8 mouse cellular contexts compared by ENCODE assay signal in genomic region chr7:137437440-137438178, GRCm38 (mm10). TPM values are rescaled to one million over a fixed set of nuclear protein-coding genes. Genes with fewer than 3 reads are reported as not detected.
DNase-seq lines count a peak whose midpoint lies in the region; ATAC-seq and TF ChIP-seq lines count a peak whose summit lies in the region.

Glrx3 (plus strand) TSS chr7:137437614.

- peak; percentile 97 for ATAC-seq in G1E (ENCODE audit: extremely low read depth, insufficient number of reproducible peaks, low FRiP score, poor library complexity, severe bottlenecking)
- ATAC-seq in forebrain, embryonic 16.5 days: peak; percentile 96
- peak; percentile 98 for ATAC-seq in lung, embryonic 14.5 days (ENCODE audit: insufficient read depth)

- TF ChIP-seq CTCF in G1E (IDR thresholded peaks at IDR 0.05; ENCODE audit: low read depth, low read length): no peak
- no peak for TF ChIP-seq CTCF in layer of hippocampus, adult 2 months (conservative IDR thresholded peaks at IDR 0.05)
- TF ChIP-seq CTCF in lung, embryonic 14.5 days (IDR thresholded peaks at IDR 0.05; ENCODE audit: low read depth): no peak
- no peak for TF ChIP-seq CTCF in olfactory bulb, adult 2 months (IDR thresholded peaks at IDR 0.05; ENCODE audit: insufficient read depth, low read depth, low read length)
- TF ChIP-seq CTCF in thymus, adult 2 months (IDR thresholded peaks at IDR 0.05; ENCODE audit: borderline replicate concordance, control insufficient read depth, extremely low read depth, insufficient read depth, low read length, poor library complexity): 0 out of 2 replicates have a peak, but pooled peaks have one; percentile 27

- H3K27ac ChIP-seq in forebrain, embryonic 16.5 days (ENCODE audit: low read length): peak within 1 kb of the TSS; percentile 80
- peak within 1 kb of the TSS; percentile 93 for H3K27ac ChIP-seq in layer of hippocampus, adult 2 months
- peak within 1 kb of the TSS; percentile 84 for H3K27ac ChIP-seq in lung, embryonic 14.5 days (ENCODE audit: low read depth)
- 0 out of 2 replicates have a peak within 1 kb of the TSS, but pooled peaks have one; percentile 26 for H3K27ac ChIP-seq in olfactory bulb, adult 2 months (ENCODE audit: insufficient read depth, low read depth, low read length)
- H3K27ac ChIP-seq in thymus, adult 2 months (ENCODE audit: control insufficient read depth, insufficient read depth, low read length): 0 out of 2 replicates have a peak within 1 kb of the TSS, but pooled peaks have one; percentile 9

- peak within 1 kb of the TSS; percentile 88 for H3K4me3 ChIP-seq in G1E (ENCODE audit: low read depth, low read length)
- peak within 1 kb of the TSS; percentile 77 for H3K4me3 ChIP-seq in forebrain, embryonic 16.5 days (replicated peaks; ENCODE audit: low read length)
- peak within 1 kb of the TSS; percentile 82 for H3K4me3 ChIP-seq in layer of hippocampus, adult 2 months
- peak within 1 kb of the TSS; percentile 97 for H3K4me3 ChIP-seq in lung, embryonic 14.5 days (ENCODE audit: low read depth, low read length)
- peak within 1 kb of the TSS; percentile 92 for H3K4me3 ChIP-seq in olfactory bulb, adult 2 months (ENCODE audit: insufficient read depth, low read depth, low read length)
- peak within 1 kb of the TSS; percentile 88 for H3K4me3 ChIP-seq in thymus, adult 2 months (ENCODE audit: control insufficient read depth, insufficient read depth, low read length)

- intact Hi-C loops in heart, postnatal 36 days (cut with DNase I): loop anchor here (1.0 kb wide), 1 partner anchor 26 kb away; no protein-coding TSS in a partner anchor

- peak within 1 kb of the TSS; percentile 60 for H3K4me2 ChIP-seq in forebrain, embryonic 16.5 days (ENCODE audit: low read length)
- H3K4me2 ChIP-seq in lung, embryonic 14.5 days: peak within 1 kb of the TSS; percentile 82

- peak; percentile 56 for TF ChIP-seq POLR2A in olfactory bulb, adult 2 months (IDR thresholded peaks at IDR 0.05; ENCODE audit: insufficient read depth, low read depth, low read length)
- TF ChIP-seq POLR2A in thymus, adult 2 months (IDR thresholded peaks at IDR 0.05; ENCODE audit: control insufficient read depth, extremely low read depth, insufficient read depth, low read length, poor library complexity): no peak

- DNase-seq in G1E (ENCODE audit: low spot score): peak; percentile 96
- DNase-seq in cerebellum, adult 18-20 months: peak; percentile 96 to 98
- peak; percentile 96 to 97 for DNase-seq in heart, postnatal 36 days
- peak; percentile 95 to 96 for DNase-seq in layer of hippocampus, adult 2 months (ENCODE audit: low spot score in 2 of 2)
- DNase-seq in lung, embryonic 14.5 days: peak; percentile 98
- peak; percentile 98 for DNase-seq in thymus, adult 2 months

- H3K9ac ChIP-seq in forebrain, embryonic 16.5 days (replicated peaks; ENCODE audit: low read depth, low read length): peak within 1 kb of the TSS; percentile 85
- peak within 1 kb of the TSS; percentile 90 for H3K9ac ChIP-seq in lung, embryonic 14.5 days

- no peaks in the 10 kb centered on the region; the same call in 1 of the 2 replicates for H3K27me3 ChIP-seq in G1E (ENCODE audit: insufficient read depth, low read length)
- H3K27me3 ChIP-seq in forebrain, embryonic 16.5 days (replicated peaks; ENCODE audit: control insufficient read depth, insufficient read depth, low read length): no peaks in the 10 kb centered on the region
- no peaks in the 10 kb centered on the region for H3K27me3 ChIP-seq in lung, embryonic 14.5 days (ENCODE audit: insufficient read depth, low read length)
- H3K27me3 ChIP-seq in thymus, adult 2 months (ENCODE audit: control insufficient read depth, insufficient read depth, low read length): no peaks in the 10 kb centered on the region

- WGBS in forebrain, embryonic 16.5 days: under 1% methylated on average over 65 of the region's 69 CpGs
- WGBS in lung, embryonic 14.5 days: under 1% methylated on average over 68 of the region's 69 CpGs
- WGBS in olfactory bulb, adult 2 months: under 1% methylated on average over 69 of the region's 69 CpGs
- under 1% methylated on average over 69 of the region's 69 CpGs for WGBS in thymus, adult 2 months

- H3K4me1 ChIP-seq in G1E (ENCODE audit: insufficient read depth, low read depth, low read length): peaks cover 34% of the 10 kb centered on the region
- peaks cover 22% of the 10 kb centered on the region for H3K4me1 ChIP-seq in forebrain, embryonic 16.5 days (replicated peaks; ENCODE audit: control insufficient read depth, insufficient read depth, low read length)
- H3K4me1 ChIP-seq in lung, embryonic 14.5 days (ENCODE audit: insufficient read depth): no peaks in the 10 kb centered on the region; the same call in 1 of the 2 replicates
- peaks cover 8% of the 10 kb centered on the region for H3K4me1 ChIP-seq in olfactory bulb, adult 2 months (ENCODE audit: control insufficient read depth, insufficient read depth, low read length)
- peaks cover 11% of the 10 kb centered on the region for H3K4me1 ChIP-seq in thymus, adult 2 months (replicated peaks; ENCODE audit: control insufficient read depth, insufficient read depth, low read length)

- peaks cover 26% of the 10 kb centered on the region for H3K36me3 ChIP-seq in G1E (replicated peaks)
- H3K36me3 ChIP-seq in forebrain, embryonic 16.5 days (ENCODE audit: control insufficient read depth, insufficient read depth): no peaks in the 10 kb centered on the region
- no peaks in the 10 kb centered on the region for H3K36me3 ChIP-seq in lung, embryonic 14.5 days (ENCODE audit: insufficient read depth)
- H3K36me3 ChIP-seq in thymus, adult 2 months (ENCODE audit: control insufficient read depth, insufficient read depth, low read length): no peaks in the 10 kb centered on the region

- no peaks in the 10 kb centered on the region for H3K9me3 ChIP-seq in G1E (replicated peaks)
- H3K9me3 ChIP-seq in forebrain, embryonic 16.5 days (ENCODE audit: control insufficient read depth, low read length): no peaks in the 10 kb centered on the region
- H3K9me3 ChIP-seq in lung, embryonic 14.5 days (ENCODE audit: low read depth, low read length): no peaks in the 10 kb centered on the region

RNA-seq across cellular contexts. Expression of gene Glrx3, which starts in this region (rescaled TPM):
- total RNA-seq in G1E (2014; fragmentation: Nextera tagmentation): 113 and 120 TPM in 2 replicates
- 171 and 187 TPM in 2 replicates for total RNA-seq in G1E (2017)
- 240 and 252 TPM in 2 replicates for polyA plus RNA-seq in G1E (2012)
- 253 and 278 TPM in 2 replicates for polyA plus RNA-seq in forebrain, embryonic 16.5 days (2015; fragmentation: Nextera tagmentation; extraction: Ambion mirVana)
- total RNA-seq in heart, postnatal 36 days (2021): 100 to 1,000 TPM; 140 to 143 TPM
- 10 to 100 TPM; 92.3 to 98.7 TPM for total RNA-seq in layer of hippocampus, adult 2 months (2021)
- 253 and 257 TPM in 2 replicates for polyA plus RNA-seq in lung, embryonic 14.5 days (2014; fragmentation: Nextera tagmentation; extraction: Ambion mirVana)
- not detected in 2 replicates for polyA plus RNA-seq in olfactory bulb, adult 2 months (2012; ENCODE audit: insufficient read depth, insufficient read length, low replicate concordance, missing spikeins)
- 39.1 and 48.2 TPM in 2 replicates for polyA plus RNA-seq in thymus, adult 2 months (2012; rRNA removed)

Comparison
In these comparisons a context has a peak if more than half of its experiments do, and no peak if none do; other contexts are left out.
1. Peak in every context shown above with its lines: DNase-seq, ATAC-seq, H3K4me3 ChIP-seq and H3K27ac ChIP-seq.
2. H3K27ac ChIP-seq: peak in every context shown above with its lines; median percentile 93 in layer of hippocampus, adult 2 months; 84 in lung, embryonic 14.5 days; 80 in forebrain, embryonic 16.5 days; 26 in olfactory bulb, adult 2 months; 9 in thymus, adult 2 months.